Mouse (Mus musculus) C2C12 (cell line): ENCODE measurements at regions not wholly inside any gene's neighbourhood (a gene's known extent, or its start where the extent isn't known, plus 50 kb on each side); places are given as distances from the start of the nearest gene placed in this dataset.

Experiments used
- H3K27me3 ChIP-seq: one replicate; pipeline ENCODE4 v1.6.1; 2011; ENCODE audit not compliant: control insufficient read depth, insufficient read depth, insufficient read length
- H3K36me3 ChIP-seq: one replicate; pipeline ENCODE4 v1.6.1; 2011; ENCODE audit not compliant: control insufficient read depth, insufficient read depth
- H3K4me3 ChIP-seq: one replicate; pipeline ENCODE4 v1.5.1; 2011; ENCODE audit warnings: mild to moderate bottlenecking, control low read depth; ENCODE audit not compliant: poor library complexity, insufficient read depth, severe bottlenecking
- H3K79me2 ChIP-seq: one replicate; pipeline ENCODE4 v1.6.1; 2011; ENCODE audit not compliant: control insufficient read depth, insufficient read depth
- H3K79me3 ChIP-seq: one replicate; pipeline ENCODE4 v1.6.1; 2011; ENCODE audit warnings: low read depth, control low read depth
- H3ac ChIP-seq: one replicate; pipeline ENCODE3; 2011; ENCODE audit warnings: low read depth; ENCODE audit not compliant: control insufficient read depth, insufficient read length
- CEBPB ChIP-seq: IDR thresholded peaks from one replicate; pipeline ENCODE4 v1.6.1; 2011; ENCODE audit warnings: low read depth, mild to moderate bottlenecking, control low read depth, moderate library complexity
- CTCF ChIP-seq: IDR thresholded peaks from one replicate; pipeline ENCODE4 v1.5.1; 2011; ENCODE audit not compliant: control insufficient read depth, insufficient read depth, insufficient read length
- FOSL1 ChIP-seq: IDR thresholded peaks from one replicate; pipeline ENCODE4 v1.8.0; 2011; ENCODE audit warnings: mild to moderate bottlenecking, low read length; ENCODE audit not compliant: poor library complexity, insufficient read depth, severe bottlenecking
- MAX ChIP-seq: IDR thresholded peaks from one replicate; pipeline ENCODE4 v1.6.1; 2011; ENCODE audit warnings: mild to moderate bottlenecking, control low read depth
- MYOD1 ChIP-seq: IDR thresholded peaks from one replicate; pipeline ENCODE4 v1.6.1; 2011; ENCODE audit warnings: low read depth; ENCODE audit not compliant: control insufficient read depth, insufficient read length
- MYOG ChIP-seq: IDR thresholded peaks from one replicate; pipeline ENCODE4 v1.6.1; 2011; ENCODE audit not compliant: control insufficient read depth, insufficient read length; ENCODE audit errors: extremely low read depth
- USF1 ChIP-seq: IDR thresholded peaks from one replicate; pipeline ENCODE4 v1.6.1; 2011; ENCODE audit warnings: low read depth, mild to moderate bottlenecking, control low read depth, moderate library complexity

DNA sequence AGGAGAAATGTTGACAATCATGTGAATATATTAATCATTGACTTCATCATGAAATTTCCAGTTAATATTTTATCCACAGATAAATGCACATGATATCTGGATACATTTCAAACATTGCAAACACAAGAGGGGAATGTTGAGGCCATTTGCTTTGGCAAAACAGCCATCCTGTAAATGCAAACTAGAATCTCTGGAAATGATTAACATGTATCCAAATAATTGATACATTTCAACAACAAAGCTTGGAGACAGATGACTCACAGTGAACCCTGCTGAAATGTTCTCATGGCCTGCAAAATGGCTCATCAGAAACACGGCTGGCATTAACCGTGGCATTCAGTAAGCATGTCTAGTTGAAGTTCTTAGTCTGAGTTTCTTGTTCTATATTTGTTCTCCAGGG, 382.3 kb downstream of the Rfpl4b start:
- Histone ChIP-seq H3K79me3 (no peaks in the 10 kb centered on the region), H3K27me3 (no peaks in the 10 kb centered on the region), H3K4me3 (no peak overlapping the region), H3K36me3 (no peaks in the 10 kb centered on the region), H3ac (no peak overlapping the region), H3K79me2 (no peaks in the 10 kb centered on the region)
- no peak for TF ChIP-seq MAX
- TF ChIP-seq CEBPB: no peak
- no peak for TF ChIP-seq MYOD1
- TF ChIP-seq USF1: no peak
- TF ChIP-seq CTCF: no peak
- TF ChIP-seq FOSL1: no peak
- no peak for TF ChIP-seq MYOG

DNA sequence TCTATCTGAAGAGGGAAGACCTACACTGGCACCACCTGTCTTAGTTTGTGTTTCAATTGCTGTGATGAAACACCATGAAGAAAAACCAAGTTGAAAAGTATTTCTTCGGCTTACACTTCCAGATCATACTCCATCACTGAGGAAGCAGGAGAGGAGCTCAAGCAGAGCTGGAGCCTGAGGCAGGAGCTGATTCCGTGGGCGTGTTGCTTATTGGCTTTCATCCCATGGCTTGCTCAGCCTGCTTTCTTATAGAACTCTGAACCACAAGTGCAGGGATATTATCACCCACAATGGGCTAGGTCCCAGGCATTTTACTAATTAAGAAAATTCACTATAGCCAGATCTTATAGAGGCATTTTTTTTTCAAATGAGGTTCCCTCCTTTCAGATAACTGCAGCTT, 384.7 kb downstream of the Rfpl4b start:
- H3K36me3 ChIP-seq: no peaks in the 10 kb centered on the region
- no peaks in the 10 kb centered on the region for H3K79me2 ChIP-seq
- no peak overlapping the region for H3ac ChIP-seq
- H3K4me3 ChIP-seq: no peak overlapping the region
- no peaks in the 10 kb centered on the region for H3K27me3 ChIP-seq
- no peaks in the 10 kb centered on the region for H3K79me3 ChIP-seq
- no peak for TF ChIP-seq CTCF
- TF ChIP-seq USF1: no peak
- TF ChIP-seq MYOG: no peak
- TF ChIP-seq FOSL1: no peak
- no peak for TF ChIP-seq CEBPB
- TF ChIP-seq MAX: no peak
- TF ChIP-seq MYOD1: no peak

DNA sequence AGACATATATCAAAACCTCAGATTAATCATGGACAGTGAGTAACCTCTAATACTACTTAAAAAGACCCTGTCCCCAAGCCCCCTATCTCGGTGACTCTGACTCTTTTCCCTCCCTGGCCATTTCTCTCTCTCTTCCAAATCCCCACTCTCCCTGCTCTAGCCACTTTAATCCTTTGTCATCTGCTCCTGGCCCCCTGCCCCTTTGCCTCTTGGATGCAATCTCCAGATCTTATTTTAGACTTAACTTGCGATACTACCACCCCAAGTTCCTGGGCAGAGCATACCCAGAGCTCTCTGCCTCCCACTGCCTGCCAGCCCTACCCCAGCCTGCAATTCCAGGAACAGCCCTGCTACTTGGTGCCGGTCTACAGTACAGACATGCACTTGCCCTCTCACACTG, 400.0 kb downstream of the Rfpl4b start:
- H3K79me3 ChIP-seq: no peaks in the 10 kb centered on the region
- H3K27me3 ChIP-seq: no peaks in the 10 kb centered on the region
- TF ChIP-seq USF1: no peak
- no peak for TF ChIP-seq MAX
- no peak for TF ChIP-seq CEBPB
- no peak for TF ChIP-seq CTCF
- TF ChIP-seq FOSL1: no peak
- no peak for TF ChIP-seq MYOG
- no peak for TF ChIP-seq MYOD1
- no peak overlapping the region for H3ac ChIP-seq
- no peaks in the 10 kb centered on the region for H3K79me2 ChIP-seq
- no peak overlapping the region for H3K4me3 ChIP-seq
- H3K36me3 ChIP-seq: no peaks in the 10 kb centered on the region

DNA sequence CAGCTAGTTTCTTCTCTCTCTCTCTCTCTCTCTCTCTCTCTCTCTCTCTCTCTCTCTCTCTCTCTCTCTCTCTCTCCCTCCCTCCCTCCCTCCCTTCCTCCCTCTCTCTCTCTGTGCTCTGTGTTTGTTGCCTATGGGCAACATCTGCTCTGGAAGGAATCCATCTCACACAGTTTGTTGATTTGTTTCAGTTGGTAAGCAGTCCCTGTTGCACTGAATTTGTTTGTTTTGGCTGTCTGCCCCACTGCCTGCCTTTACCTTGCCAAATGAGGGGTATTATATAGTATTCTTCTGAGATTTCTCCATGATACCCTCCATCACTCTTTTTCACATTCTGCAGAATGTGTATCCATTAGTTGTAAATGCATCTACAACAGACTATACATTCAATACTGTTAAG, 401.8 kb downstream of the Rfpl4b start:
- Histone ChIP-seq H3K4me3 (no peak overlapping the region), H3K36me3 (no peaks in the 10 kb centered on the region), H3K27me3 (no peaks in the 10 kb centered on the region), H3K79me2 (no peaks in the 10 kb centered on the region), H3K79me3 (no peaks in the 10 kb centered on the region), H3ac (no peak overlapping the region)
- TF ChIP-seq USF1 (no peak), MAX (no peak), MYOD1 (no peak), CEBPB (no peak), FOSL1 (no peak), MYOG (no peak), CTCF (no peak)

DNA sequence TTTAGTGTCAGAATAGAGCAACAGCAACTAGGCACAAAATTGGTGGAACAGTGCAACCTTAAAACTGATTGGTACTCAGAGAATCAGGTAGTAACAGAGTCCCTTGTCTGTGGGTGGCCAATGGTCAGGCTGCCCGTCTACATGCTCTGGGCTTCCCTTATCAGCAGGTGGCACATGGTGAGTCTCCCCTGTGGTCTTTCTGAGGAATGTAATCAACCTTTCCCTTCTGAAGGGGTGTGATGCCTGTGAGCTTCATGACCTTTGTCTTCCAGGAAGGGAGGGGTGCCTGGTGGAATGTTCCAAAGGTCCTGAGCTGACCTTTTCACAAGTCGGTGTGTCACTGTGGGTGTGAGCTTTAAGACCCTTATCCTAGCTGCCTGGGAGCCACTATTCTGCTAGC, 438.4 kb downstream of the Rfpl4b start:
- no peaks in the 10 kb centered on the region for H3K27me3 ChIP-seq
- no peaks in the 10 kb centered on the region for H3K79me2 ChIP-seq
- H3K36me3 ChIP-seq: no peaks in the 10 kb centered on the region
- H3K4me3 ChIP-seq: no peak overlapping the region
- TF ChIP-seq CEBPB: no peak
- no peak for TF ChIP-seq USF1
- no peak for TF ChIP-seq MAX
- TF ChIP-seq MYOG: no peak
- no peak for TF ChIP-seq FOSL1
- no peak for TF ChIP-seq CTCF
- TF ChIP-seq MYOD1: no peak
- H3ac ChIP-seq: no peak overlapping the region
- H3K79me3 ChIP-seq: no peaks in the 10 kb centered on the region

DNA sequence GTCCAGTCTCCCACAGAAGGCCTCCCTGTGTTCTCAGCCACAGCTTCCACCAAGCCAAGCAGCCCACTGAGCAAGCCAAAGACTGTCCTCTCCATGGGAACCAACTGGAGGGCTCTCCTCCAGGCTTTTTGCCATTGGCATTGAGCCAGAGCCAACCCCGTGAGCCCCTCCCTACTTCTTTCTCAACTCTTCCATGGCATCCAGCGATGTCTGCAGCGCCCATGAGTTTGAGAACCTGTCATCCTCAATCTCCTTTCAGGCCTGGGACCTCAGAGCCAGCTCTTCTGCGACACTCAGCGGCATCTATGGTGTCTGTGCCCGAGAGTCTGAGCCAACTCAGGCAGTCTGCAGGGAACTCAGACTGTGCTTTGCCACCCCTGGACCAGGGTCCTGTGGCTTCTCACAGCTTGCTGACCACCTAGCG, 439.7 kb downstream of the Rfpl4b start:
- Histone ChIP-seq H3K36me3 (no peaks in the 10 kb centered on the region), H3ac (no peak overlapping the region), H3K4me3 (no peak overlapping the region), H3K27me3 (no peaks in the 10 kb centered on the region), H3K79me3 (no peaks in the 10 kb centered on the region), H3K79me2 (no peaks in the 10 kb centered on the region)
- no peak for TF ChIP-seq MAX
- TF ChIP-seq MYOG: no peak
- TF ChIP-seq CTCF: no peak
- no peak for TF ChIP-seq MYOD1
- TF ChIP-seq CEBPB: no peak

DNA sequence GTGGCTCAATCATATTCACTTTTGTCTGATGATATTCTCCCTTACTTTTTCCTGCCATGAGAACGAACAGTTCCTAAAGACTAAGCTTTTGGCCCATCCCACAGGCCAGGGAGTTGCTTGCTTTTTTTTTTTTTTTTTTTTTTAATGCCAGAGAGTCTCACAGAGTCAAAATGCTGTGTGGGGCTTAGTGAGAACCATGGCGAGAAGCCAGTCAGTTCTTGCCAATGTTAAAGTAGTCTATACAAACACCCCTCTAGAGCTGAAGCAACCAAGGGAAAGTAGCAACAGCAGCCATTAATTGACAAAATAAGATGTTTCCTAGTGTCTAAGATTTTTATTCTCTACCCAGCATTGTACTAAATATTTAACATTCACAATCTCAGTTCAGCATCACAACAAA, 441.2 kb downstream of the Rfpl4b start:
- Histone ChIP-seq H3ac (no peak overlapping the region), H3K79me2 (no peaks in the 10 kb centered on the region), H3K79me3 (no peaks in the 10 kb centered on the region), H3K36me3 (no peaks in the 10 kb centered on the region), H3K4me3 (no peak overlapping the region), H3K27me3 (no peaks in the 10 kb centered on the region)
- TF ChIP-seq FOSL1 (no peak), MYOG (no peak), MYOD1 (no peak), CEBPB (no peak)
